Mouse (Mus musculus) CD8-positive naive resting alpha-beta T cell, adult 2 months (primary cell): ENCODE data around the gene Cdkn1b.

ENCODE experiments used
- DNase-seq, 2 experiments: peaks; one replicate each; pipeline ENCODE4 v3.0.0; 2022; ENCODE audit warnings: low read depth in 2 of 2, low spot score in 2 of 2

Gene Cdkn1b

DNA sequence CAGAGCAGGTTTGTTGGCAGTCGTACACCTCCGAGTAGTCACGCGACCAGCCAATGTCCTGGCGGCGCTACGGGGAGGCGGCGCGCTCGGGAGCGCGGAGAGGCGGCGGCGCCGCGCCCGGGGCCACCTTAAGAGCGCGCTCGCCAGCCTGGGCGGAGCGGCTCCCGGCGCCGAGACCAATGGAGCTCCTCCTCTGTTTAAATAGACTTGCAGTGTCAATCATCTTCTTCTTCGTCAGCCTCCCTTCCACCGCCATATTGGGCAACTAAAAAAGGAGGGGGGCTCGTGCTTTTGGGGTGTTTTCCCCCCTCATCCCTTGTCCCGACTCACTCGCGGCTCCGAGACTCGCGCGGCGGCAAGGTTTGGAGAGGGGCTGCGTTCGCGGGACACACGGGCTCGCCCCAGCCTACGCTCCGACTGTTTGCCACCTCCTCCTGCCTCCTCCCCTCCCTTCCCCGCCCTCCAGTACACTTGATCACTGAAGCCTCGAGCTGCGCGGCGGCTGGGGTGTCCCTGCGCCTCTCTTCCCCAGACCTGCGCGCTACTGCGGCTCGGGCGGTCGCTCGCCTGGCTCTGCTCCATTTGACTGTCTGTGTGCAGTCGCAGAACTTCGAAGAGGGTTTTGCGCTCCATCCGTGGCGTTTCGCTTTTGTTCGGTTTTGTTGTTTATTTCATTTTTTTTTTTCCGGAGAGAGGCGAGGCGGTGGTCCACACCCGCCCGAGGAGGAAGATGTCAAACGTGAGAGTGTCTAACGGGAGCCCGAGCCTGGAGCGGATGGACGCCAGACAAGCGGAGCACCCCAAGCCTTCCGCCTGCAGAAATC is at the start of gene Cdkn1b:
Gene Cdkn1b, plus strand, starts transcription at position 212 of the 824 bp plus-strand sequence.
- peak; percentile 84 to 85 for DNase-seq

DNA sequence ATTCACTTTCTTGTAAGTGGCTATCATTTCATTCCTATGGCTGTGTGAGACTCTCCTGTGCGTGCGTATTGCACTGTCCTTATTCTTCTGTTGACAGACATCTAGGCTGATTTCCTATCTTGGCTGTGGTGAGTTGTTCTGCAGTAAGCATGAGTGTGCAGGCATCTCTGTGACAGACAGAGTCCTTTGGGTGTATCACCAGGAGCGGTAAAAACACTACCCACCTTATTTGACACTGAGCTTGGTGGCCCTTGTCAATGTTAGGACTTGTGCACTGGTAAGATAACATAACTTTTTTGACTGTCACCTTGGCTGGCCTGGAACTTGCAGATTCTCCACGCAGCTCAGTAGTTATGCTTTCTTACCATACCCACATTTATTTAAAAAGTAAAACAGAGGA is 49.3 kb upstream of the Cdkn1b start:
- no peak for DNase-seq

DNA sequence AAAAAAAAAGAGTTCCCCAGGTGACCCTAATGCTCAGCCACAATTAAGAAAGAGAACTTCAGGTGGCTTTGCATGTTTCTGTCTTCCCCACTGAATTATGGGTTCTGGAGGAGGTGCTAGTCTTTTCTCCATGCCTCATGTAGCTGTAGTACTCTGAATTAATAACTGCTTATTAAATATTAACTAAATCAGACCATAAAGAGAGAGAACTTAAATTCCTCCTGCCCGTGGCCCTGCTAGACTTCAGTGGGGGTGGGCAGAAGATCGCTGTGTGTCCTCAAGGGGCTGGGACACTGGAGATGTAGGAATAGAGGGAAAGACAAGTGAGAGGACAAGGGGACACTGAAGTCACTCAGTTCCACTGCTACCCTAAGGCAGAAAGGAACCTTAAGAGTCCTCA is 48.0 kb upstream of the Cdkn1b start:
- DNase-seq, result no peak

DNA sequence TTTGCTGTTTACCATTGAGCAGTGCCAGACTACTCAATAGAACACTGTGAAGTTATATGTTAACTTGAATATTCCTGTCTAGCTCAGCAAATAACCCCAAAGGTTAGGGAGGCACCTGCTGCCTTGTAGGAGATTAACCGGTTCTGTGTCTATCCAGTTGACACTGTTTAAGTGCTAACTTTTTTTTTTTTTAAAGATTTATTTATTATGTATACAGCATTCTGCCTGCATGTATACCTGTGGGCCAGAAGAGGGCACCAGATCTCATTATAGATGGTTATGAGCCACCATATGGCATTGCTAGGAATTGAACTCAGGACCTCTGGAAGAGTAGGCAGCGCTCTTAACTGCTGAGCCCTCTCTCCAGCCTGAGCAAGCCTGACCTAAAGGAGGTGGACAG is 47.2 kb upstream of the Cdkn1b start:
- peak in 1 of 2 experiments; percentile 29 for DNase-seq

DNA sequence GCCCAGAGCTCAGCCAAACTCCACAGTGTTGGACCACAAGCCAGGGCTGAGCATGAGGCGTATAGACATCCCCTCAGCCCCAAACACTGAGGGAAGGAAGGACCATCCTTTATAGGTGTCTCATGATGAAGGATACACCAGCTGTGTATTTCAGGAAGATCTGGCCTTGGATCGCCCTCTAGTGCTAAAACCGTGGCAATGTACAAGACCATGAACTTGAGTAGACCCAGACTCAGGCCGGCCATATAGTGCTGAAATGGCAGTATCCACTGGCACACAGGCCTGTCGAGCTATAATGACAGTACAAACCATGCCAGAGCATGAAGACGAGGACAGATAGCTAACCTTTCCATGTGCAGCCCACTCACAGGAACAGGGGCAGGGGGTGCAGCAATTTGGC is 43.4 kb upstream of the Cdkn1b start:
- DNase-seq, result no peak

DNA sequence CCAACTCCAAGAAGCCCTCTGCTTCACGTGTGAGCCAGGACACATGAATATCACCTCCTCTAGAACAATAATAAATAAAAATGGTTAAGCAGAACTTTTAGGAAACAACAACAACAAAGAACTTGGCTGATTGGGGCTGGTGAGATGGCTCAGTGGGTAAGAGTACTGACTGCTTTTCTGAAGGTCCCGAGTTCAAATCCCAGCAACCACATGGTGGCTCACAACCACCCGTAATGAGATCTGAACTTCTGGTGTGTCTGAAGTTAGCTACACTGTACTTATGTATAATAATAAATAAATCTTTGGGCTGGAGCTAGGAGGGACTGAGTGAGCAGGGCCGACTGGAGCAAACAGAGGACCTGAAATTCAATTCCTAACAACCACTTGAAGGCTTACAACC is 42.9 kb upstream of the Cdkn1b start:
- no peak for DNase-seq

DNA sequence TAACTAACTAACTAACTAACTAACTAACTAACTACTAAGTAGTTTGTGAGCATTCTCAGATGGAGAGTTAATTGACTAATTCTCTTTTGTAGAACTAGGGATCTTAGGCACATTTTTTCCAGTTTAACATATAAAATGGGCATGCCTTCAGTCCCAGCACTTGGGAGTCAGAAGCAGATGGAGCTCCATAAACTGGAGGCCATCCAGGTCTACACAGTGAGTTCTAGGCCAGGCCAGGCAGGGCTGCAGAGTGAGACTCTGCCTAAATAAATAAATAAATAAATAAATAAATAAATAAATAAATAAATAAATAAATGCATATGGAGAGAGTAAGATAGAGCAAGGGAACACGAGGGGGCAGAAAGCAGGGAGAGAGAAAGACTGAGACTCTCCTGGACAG is 42.3 kb upstream of the Cdkn1b start:
- no peak for DNase-seq

DNA sequence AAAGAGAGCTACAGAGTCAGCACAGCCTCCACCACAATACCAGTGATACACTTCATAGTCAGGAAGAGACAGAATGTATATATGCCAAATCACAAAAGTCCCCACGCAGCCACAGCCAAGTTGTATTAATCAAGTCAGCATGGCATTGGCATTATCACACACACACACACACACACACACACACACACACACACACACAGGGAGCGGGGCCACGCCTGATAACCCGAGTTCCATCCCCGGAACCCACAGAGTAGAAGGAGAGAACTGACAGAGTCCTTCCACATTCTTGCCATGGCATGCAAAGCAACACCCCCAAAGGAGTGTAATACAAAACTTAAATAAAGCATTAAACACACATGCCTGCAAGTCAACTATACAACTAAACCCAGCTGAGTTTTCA is 40.6 kb upstream of the Cdkn1b start:
- no peak for DNase-seq

DNA sequence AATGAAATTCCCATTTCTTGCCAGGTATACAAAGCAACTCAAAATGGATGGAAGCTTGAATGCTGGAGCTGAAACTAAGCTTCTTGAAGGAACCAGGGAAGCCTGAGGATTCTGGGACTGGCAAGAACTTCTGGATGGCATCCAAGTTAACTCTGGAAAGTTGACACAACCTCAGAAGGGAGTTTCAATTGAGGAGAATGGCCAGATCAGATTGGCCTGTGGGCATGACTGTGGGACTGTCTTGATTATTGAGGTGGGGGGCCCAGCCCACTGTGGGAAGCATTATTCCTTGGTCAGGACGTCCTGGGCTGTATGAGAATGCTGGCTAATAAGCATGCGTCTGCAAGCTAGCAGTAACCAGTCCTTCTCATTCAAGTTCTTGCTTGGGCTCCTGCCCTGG is 40.2 kb upstream of the Cdkn1b start:
- DNase-seq, result no peak

DNA sequence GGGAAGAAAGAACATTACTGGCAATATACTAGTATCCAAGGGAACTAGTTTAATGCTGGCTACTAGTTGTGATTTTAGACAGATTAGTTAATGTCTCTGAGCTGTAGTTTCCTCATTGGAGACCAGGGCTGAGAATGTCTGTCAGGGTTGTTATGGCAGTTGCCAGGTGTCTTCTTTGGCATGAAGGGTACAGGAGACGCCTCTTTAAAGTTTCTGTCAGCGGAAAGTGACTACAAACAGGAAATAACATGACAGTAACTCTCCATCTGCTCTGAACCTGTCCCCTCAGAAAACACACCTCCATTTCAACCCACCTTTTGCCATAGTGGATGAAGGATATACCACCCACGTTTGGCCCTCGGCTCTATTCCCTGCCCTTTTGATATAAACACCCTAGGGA is 36.5 kb upstream of the Cdkn1b start:
- no peak for DNase-seq

DNA sequence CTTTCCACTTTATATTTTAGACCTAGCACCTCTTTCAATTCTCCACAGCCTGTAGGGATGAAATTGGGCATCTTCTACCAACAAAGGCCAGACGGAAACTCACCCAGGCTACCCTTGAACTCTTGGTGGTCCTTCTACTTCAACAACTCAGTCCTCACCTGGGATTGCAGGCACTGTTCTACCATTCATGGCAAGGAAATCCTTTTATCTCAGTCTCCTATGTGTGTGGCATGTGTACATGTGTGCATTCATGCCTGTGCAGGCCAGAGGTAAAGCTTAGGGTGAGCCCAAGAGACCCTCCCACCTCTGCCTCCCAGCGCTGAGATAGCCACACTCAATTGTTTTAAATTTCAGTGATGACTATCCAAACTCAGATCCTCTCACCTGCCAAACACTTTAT is 34.7 kb upstream of the Cdkn1b start:
- DNase-seq, result no peak

DNA sequence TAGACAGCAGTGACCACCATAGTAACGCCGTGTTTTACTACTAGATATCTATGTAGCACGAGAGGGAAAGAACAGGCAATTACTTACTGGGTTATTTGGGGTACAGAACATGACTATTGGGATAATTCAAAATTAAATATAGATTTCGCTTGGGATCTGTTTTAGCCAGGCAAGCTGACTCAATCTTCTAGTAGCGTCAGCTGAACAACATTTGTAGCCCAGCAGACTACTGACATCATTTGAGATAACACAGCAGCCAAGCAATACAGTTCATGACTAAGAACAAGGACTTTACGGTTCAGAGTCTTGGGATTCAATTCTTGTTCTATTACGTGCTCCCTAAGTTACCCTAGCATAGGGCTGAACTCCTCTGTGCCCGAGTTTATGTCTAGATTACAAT is 33.7 kb upstream of the Cdkn1b start:
- DNase-seq, result no peak

DNA sequence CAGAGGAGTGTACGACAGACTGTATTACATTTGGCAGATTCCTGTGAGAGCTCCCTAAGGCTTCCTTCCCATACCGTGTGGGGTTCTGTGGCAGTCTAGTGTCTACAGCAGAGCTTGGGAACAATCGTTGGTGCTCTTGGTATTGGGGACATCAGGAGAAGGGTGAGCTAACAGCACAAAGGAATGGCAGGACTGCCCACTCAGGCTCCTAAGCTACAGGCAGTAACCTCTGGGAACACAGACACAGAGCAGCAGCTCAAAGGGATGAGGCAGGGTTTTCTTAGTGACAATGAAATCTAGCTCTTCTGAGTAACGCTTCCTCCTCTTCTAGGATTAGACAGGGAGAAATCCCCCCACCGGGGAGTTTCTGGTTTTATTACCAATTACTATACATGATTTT is 33.2 kb upstream of the Cdkn1b start:
- no peak for DNase-seq

DNA sequence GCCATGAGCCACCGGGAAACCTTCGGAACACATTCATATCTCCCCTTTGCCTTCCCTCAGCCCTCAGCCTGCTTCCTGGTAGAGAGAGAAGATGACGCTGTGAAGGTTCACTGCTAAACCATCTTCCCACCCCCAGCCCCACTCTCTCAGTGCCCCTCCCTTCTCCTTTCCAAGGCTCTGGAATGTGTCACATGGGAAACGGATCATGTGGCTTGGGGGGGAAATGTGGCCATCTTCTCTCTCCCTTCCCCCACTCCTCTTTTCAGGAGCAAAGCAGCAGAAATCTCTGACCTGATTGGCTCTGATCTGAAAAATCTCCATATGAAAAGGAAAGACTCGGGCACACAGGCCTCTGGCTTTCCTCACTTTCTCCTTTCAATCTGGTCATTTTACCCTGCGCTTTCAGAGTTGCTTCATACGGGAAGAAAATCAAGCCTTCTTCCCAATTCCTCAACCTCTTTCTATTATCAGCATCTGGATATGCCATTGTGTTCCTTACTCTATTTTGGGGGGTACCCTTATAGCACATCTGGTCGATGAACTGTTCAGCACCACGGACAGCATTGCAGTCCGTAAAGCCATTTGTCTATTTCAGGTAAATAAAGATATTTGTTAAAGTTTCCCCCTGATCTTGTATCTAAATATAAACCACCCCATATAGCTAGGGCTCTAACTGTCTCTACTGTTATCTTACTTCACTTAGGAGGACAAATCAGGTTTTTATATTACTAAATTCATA is 32.3 kb upstream of the Cdkn1b start:
- no peak for DNase-seq

DNA sequence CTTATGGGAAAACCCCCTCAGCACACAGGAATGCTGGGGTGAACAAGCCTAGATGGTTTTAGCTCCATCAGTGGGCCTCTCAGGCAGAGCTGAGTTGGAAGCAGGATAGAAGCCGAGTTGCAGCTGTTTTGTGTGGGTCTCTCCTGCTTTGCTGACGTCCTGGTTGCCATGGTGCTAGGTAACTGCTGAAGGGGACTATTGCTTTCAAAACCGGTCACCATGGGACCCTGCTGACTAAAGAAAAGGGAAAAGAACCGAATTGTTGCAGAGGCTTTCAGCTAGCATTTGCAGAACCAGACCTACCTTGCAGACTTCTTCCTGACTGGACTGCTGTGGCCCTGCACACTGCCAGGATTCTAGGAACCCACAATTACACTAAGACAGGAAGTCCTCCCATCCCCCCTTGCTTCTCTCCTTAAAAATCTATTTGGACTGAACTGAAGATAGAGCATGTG is 31.6 kb upstream of the Cdkn1b start:
- DNase-seq, result no peak

DNA sequence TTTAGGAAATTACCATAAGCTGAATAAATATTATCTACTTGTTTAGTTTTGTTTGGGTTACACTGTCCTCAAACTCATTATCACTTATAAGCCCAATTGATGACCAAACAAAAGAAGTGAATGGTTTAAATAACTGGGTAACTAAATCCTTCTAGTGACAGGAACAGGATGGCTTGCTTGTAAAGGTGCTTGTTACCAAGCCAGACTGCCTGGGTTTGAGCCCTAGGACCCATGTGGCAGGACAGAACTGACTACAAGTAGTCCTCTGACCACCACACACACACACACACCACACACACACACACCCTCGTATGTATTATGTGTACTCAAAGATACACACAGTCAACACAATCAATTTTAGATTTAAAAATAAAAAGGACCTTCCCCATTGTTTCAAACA is 30.4 kb upstream of the Cdkn1b start:
- DNase-seq, result no peak

DNA sequence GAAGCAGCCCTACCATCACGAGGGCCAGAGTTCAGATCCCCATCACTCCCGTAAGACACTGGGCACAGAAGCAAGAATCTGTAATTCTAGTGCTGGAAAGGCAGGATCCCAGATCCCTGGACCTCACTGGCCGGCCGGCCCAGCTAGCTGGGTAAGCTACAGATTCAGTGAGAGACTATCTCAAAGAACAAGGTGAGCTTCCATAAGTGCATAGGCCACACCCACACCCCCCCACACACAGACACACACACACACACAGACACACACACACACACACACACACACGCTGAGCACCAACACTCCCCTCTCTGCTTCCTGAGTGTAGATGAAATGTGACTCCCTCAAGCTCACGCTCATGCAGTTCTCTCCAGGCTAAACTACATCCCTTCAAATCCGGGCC is 29.8 kb upstream of the Cdkn1b start:
- DNase-seq, result no peak

DNA sequence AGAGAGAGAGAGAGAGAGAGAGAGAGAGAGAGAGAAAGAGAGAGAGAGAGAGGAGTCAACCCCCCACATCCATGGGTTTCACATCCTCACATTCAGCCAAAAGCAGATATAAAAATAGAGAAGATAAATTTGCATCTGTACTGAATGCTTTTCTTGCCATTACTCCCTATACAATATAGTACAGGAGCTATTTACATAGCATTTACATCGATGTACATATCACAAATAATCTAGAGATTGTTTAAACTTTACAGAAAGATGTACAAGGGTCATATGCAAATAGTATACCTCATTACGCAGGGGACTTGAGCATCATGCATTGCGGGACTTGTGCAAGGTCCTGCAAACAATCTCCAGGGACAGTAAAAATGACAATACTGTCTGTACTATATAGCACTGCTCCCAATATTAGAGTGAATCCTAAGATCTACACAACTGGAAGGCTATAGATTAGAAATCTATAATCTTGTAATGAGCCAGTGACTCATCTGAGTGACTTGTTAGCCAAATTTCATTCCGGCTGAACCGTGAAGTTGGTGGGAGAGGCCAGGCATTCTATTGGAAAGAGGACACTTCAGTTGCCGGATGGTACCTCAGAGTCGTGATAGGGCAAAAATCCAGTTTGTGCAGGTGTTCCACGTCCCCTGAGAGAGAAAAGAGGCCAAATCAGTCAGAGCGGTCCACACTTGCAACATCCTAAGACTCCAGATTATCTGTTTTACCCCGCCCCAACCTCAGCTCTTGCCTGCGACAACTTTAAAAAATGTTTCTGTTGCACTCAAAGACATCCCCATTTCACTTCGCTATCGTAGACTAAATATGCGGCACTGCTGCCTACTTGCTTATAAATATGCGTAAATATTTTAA is 23.4 kb upstream of the Cdkn1b start:
- no peak for DNase-seq

DNA sequence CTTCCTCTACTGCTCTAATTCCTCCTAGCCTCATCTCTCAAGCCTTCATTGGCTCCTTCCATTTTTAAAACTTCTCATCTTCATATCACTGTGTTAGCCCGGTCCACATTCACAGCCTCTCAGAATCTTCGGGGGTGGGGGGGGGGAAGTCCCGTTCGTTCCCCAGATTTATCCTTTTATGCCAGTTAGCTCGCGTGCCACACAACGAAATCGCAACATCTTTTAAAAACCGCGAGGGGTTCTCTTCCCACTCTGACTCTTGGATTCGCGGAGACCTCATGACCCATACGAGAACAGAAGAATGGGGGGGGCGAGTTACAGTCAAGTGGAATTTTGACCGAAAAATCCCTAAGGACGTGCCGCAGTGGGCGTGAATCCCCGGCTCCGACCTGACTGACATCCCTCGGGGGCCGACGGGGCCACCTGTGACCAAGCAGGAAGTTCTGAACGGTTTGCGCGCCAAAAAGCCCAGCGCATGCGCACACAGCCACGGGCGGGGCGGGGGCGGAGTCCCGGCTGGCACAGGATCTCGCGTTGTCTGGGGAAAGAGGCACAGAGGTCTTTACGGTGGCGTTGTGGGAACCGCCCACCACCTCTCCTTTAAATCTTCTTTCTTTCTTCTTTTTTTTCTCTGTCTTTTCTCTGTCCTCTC is 22.6 kb upstream of the Cdkn1b start:
- peak; percentile 97 to 98 for DNase-seq

DNA sequence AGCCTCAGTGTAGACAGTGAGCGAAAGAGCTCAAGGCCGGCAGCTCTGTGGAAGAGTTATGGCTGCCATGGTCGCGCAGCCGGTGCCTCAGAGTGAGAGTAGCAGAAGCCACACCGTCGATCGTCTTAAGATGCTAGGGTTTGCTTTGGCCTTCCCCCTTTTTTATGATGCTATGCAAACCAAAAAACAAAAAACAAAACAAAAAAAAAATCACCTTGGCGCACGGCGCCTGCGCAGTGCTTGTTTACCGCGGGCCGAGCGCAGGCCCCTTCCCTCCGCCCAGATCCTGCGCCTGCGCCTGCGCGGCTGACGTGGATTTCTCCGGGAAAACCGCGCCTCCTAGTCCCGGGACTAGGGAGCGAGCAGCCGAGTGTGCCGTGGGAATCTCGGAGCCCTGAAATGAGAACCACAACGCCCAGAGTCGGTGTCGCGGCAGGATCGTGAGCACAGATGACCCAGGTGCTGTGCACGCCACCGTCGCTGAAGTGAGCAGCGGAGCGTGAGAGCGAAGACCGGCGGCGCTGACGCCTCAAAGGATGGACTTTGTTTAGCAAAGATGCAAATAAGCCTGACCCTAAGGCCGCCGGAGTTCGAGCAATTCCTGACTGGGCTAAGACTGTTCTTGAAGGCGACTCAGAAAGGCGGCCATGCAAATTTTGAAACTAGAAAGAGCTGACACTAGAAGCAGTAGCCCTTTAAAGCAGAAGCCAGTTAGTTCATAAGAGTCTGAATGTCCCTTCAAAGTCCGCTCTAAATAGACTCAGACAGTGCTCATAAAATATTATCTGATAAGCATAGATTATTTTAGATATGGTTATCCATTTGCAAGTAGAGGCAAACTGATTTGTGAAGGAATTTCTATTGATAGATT is 21.9 kb upstream of the Cdkn1b start, which contains the start of gene Gpr19:
Gene Gpr19, minus strand, starts transcription at position 484 of the 871 bp plus-strand sequence.
- DNase-seq, result peak in 1 of 2 experiments; percentile 77
